In the genomic region with DNA sequence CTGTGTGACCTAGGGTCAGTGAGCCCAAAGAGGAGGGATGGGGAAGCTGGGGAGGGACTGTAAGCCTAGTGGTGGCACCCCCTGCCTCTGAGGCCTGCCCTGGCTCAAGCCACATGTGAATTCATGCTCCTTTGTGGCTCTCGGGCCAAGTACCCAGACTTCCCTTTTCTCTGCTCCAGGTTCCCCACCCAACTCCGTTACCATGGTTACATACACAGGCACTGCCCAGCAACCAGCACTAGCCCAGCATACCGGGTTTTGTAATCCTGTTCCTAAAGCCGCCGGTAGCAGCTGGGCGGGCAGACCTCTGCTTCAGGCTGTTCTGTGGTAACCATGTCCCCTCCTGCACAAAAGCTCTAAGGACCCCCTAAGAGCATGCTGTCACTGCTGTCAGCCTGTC, we compare ENCODE assay signal across 9 mouse cellular contexts. TPM values are rescaled to one million over a fixed set of nuclear protein-coding genes. Genes with fewer than 3 reads are reported as not detected.
DNase-seq lines count a peak whose midpoint lies in the region; ATAC-seq and TF ChIP-seq lines count a peak whose summit lies in the region.
"Had no signal": no experiment of that assay in that cellular context is flagged by ENCODE, and none has a peak within 500 bp of the region (broad histone marks: within the 10 kb centered on the region; RNA-seq: fewer than 3 reads in every experiment).

No protein-coding gene starts in this region.

- no peaks in the 10 kb centered on the region for H3K9me3 ChIP-seq in intestine, embryonic 15.5 days
- 0 out of 2 replicates have a peak, but pooled peaks cover under 1% of the 10 kb centered on the region for H3K9me3 ChIP-seq in midbrain, embryonic 15.5 days
- H3K9me3 ChIP-seq: stomach, embryonic 15.5 days had no signal

- peak; percentile 31; the same call in 1 of the 2 replicates for ATAC-seq in intestine, embryonic 15.5 days
- ATAC-seq in midbrain, embryonic 15.5 days (replicated peaks) = peak; percentile 46

- peaks cover 5% of the 10 kb centered on the region; the same call in 1 of the 2 replicates for H3K36me3 ChIP-seq in intestine, embryonic 15.5 days
- H3K36me3 ChIP-seq in midbrain, embryonic 15.5 days (replicated peaks) = no peaks in the 10 kb centered on the region
- H3K36me3 ChIP-seq: stomach, embryonic 15.5 days had no signal

- intact Hi-C loops in left cerebral cortex, adult 2 months (cut with DNase I) = no loop called here

- H3K4me1 ChIP-seq in intestine, embryonic 15.5 days (replicated peaks) = peaks cover 27% of the 10 kb centered on the region
- peaks cover 47% of the 10 kb centered on the region for H3K4me1 ChIP-seq in midbrain, embryonic 15.5 days

- DNase-seq in left cerebral cortex, adult 2 months (ENCODE audit: extremely low spot score in 1 of 2, low spot score in 2 of 2) = no peak
- DNase-seq in left cerebral cortex, adult 11 months (ENCODE audit: low spot score) = no peak
- peak; percentile 75 for DNase-seq in embryo, embryonic 10 days (ENCODE audit: low spot score)
- DNase-seq in adipocyte (ENCODE audit: low spot score) = no peak
- DNase-seq in urinary bladder, postnatal 25 days (ENCODE audit: low spot score) = no peak
- DNase-seq in kidney, adult 9 months = no peak

- no peak overlapping the region for H3K9ac ChIP-seq in intestine, embryonic 15.5 days
- H3K9ac ChIP-seq in midbrain, embryonic 15.5 days = no peak overlapping the region
- H3K9ac ChIP-seq: stomach, embryonic 15.5 days had no signal

- peak overlapping the region; percentile 76 for H3K27ac ChIP-seq in left cerebral cortex, adult 2 months
- H3K27ac ChIP-seq in intestine, embryonic 15.5 days = no peak overlapping the region
- no peak overlapping the region for H3K27ac ChIP-seq in midbrain, embryonic 15.5 days
- H3K27ac ChIP-seq: stomach, embryonic 15.5 days had no signal

- WGBS in intestine, embryonic 15.5 days = 36% methylated on average over 6 of the region's 6 CpGs
- 10% methylated on average over 6 of the region's 6 CpGs for WGBS in midbrain, embryonic 15.5 days

- no peak overlapping the region for H3K4me3 ChIP-seq in left cerebral cortex, adult 2 months
- no peak overlapping the region for H3K4me3 ChIP-seq in intestine, embryonic 15.5 days (replicated peaks)
- no peak overlapping the region for H3K4me3 ChIP-seq in midbrain, embryonic 15.5 days
- H3K4me3 ChIP-seq: stomach, embryonic 15.5 days had no signal

- no peak for TF ChIP-seq CTCF in left cerebral cortex, adult 2 months (IDR thresholded peaks at IDR 0.05)

- no peaks in the 10 kb centered on the region for H3K27me3 ChIP-seq in intestine, embryonic 15.5 days (replicated peaks)
- H3K27me3 ChIP-seq in midbrain, embryonic 15.5 days (replicated peaks) = no peaks in the 10 kb centered on the region
- H3K27me3 ChIP-seq: stomach, embryonic 15.5 days had no signal

- H3K4me2 ChIP-seq in intestine, embryonic 15.5 days (replicated peaks) = no peak overlapping the region
- H3K4me2 ChIP-seq in midbrain, embryonic 15.5 days = no peak overlapping the region
- H3K4me2 ChIP-seq: stomach, embryonic 15.5 days had no signal

RNA-seq across cellular contexts. Expression of gene Ttc7, which starts 44.3 kb away (rescaled TPM):
- 10 to 100 TPM; 11.8 to 13.2 TPM for total RNA-seq in left cerebral cortex, adult 2 months (2021)
- 22.0 and 24.7 TPM in 2 replicates for polyA plus RNA-seq in intestine, embryonic 15.5 days (2015; fragmentation: Nextera tagmentation; extraction: Ambion mirVana)
- polyA plus RNA-seq in midbrain, embryonic 15.5 days (2015; fragmentation: Nextera tagmentation; extraction: Ambion mirVana) = 4.9 TPM in 2 replicates
